Mouse (Mus musculus) frontal cortex, postnatal 25 days (tissue): ENCODE measurements at regions not wholly inside any gene's neighbourhood (a gene's known extent, or its start where the extent isn't known, plus 50 kb on each side); places are given as distances from the start of the nearest gene placed in this dataset.

Experiments used
- DNase-seq, 2 experiments: peaks; one replicate each; pipeline ENCODE4 v3.0.0; 2022; ENCODE audit warnings: low spot score in 2 of 2

DNA sequence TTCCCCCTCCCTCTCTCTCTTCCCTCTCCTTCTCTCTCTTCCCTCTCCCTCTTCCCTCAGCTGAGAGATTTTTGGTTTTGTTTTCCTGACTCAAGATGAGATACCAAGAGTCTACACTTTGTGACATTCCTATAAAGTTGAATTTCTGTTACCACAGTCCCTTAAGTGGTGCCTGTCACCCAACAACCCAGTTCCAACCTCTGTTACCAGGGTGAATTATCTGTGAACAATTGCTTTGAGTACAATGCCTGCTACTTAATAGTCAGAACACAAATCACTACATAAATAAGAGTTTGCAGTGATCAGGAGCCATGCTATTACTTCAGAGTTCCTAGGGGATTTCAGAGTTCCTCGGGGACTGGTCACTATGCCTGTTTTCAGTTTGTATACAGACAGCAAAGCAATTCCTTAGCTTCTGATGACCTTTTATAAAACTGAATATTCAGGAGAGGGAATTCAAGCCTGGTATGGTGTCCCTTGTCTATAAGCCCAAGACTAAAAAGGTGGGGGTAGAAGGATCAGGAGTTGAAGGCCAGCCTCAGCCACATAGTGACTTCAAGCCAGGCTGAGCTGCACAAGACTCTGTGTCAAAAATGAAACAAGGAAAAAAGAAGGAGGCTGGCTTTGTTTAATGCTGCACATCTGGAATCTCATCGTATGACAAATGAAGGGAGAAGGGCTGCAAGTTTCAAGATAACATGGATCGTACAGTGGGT, 99.2 kb upstream of the F13a1 start:
- DNase-seq: no peak

DNA sequence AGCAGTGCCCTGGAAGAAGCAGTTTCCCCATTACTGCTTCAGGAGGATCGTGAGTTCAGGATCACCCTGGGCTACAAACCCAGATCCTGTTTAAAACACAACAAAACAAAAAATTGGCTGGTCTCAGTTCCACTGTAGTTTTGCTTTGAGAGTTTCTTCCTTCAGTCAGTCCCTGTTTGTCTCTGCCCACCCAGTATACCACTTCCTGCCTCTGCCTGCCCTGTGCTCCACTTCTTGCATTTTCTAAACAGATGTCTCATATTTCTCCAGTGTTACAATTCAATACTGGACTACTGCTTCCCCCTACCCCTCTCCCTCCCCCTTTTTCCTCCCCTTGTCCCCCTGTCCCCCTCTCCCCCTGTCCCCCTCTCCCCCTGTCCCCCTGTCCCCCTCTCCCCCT, 98.6 kb upstream of the F13a1 start:
- DNase-seq: no peak

DNA sequence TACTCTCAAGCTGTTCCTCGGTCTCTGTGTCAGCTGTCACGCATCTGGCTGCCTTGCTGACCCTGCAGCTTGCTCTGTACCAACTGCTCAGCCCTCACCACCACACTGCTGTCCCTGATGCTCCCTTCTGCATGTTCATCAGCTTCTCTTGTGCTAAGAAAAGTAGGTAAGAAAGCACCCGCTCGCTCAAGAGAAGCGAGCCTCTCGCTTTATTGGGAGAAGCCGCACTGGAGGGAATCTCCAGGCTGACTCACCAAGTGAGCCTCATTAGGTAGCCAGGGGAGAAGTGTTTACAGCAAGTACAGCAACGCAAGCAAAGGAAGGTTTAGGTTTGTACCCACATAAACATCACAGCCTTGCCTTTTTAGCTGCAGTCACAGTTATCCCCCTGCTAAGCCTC, 97.7 kb upstream of the F13a1 start:
- DNase-seq: no peak

DNA sequence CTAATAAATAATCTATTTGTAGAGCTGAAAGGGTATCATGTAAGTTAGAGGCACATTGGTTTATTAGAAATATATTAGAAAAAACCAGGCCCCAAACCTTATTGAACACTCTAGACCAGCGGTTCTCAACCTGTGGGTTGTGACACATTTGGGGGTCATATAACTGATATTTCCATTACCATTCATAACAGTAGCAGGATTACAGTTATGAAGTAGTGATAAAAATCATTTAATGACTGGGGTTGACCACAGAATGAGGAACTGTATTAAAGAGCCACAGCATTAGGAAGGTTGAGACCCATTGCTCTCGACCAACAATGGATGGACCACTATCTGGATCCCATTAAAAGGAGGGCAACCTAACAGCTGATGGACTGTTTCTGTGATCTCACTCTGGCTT, 92.8 kb upstream of the F13a1 start:
- DNase-seq: no peak

DNA sequence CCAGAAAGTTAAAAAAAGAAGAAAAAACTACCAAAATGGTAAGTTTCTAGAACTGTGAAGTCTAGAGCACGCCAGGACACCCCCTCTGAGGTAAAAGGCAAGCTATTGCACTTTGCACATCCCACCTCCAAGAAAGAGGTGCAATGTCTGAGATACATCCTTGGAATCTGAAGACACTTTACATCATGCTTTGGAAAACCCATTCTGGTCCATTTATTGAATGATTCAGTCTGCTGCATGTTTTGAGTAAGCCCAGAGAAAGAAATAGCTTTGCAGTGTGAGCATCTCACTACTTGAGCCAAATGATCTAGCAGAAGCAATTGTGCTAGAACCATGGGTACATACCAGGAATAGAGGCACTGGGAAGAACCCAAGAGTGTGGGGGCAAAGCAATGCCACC, 85.1 kb upstream of the F13a1 start:
- DNase-seq: no peak

DNA sequence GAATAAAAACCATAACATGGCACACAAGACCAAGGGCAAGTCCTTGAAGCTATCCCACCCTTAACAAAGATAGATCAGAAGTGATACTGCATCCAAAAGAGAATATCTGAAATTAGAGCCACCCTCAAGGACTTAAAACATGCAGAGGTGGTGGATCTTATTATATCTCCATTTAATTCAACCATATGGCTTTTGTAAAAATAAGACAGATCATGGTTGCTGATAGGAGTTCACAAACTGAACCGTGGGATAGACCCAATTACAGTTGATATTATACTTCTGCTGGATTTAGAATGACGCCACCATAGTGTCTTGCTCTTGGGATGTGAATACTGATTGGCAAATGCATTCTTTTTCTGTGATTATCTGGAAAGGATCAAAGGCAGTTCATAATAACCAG, 84.5 kb upstream of the F13a1 start:
- DNase-seq: no peak

DNA sequence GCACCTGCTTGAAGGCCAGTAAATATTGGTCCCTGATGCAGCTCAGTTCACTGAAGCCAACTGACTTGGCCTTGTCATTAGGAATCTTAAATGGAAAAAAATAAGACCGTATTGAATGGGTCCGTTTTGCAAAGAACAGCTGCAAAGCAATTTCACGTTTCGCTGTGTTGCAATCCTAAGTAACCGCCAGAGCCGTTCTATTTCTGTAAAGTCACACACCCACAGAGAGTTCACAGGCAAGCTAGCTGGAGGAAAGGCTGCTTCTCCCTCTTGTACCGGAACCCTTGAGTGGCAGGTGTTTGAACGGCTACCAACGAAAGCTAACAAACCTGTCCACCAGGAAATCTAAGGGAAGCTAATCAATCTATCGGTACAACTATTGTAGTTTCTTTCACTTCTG, 80.6 kb upstream of the F13a1 start:
- DNase-seq: peak in 1 of 2 experiments; percentile 13

DNA sequence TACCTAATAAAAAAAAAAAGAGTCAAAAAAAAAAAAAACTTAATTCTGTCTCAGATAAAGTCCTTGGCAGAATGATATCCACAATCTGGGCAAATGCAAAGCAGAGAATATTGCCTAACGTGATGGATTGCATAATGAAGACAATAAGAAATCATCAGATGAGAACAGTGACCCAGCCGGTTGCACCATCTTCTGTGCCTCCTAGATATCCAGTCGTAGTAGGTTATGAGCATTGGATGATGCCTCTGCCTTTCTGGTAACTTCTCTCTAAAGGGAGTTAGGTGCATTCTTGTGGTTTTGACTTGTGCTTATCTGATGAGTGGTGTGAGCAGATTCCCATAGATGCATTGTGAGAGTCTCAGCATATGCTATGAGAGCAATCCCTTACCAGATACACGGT, 71.6 kb upstream of the F13a1 start:
- DNase-seq: no peak

DNA sequence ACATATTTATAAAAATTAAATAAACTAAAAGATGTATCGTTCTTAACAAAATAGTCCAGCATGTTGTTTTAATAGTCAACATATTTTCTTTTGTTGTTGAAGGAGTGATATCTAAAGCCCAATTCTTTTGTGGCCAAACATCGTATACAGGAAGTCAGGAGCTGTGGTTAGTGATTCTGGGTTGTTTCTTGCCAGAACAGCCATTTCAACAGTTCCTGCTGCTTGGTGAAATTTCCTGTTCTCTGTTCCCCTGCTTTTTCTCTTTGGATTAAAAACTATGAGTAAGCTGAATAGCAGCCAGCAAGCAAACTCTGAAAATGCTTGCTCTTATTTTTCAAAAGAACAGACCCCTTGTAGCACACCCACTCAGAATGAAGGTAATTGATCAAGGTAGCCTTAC, 70.2 kb upstream of the F13a1 start:
- no peak for DNase-seq

DNA sequence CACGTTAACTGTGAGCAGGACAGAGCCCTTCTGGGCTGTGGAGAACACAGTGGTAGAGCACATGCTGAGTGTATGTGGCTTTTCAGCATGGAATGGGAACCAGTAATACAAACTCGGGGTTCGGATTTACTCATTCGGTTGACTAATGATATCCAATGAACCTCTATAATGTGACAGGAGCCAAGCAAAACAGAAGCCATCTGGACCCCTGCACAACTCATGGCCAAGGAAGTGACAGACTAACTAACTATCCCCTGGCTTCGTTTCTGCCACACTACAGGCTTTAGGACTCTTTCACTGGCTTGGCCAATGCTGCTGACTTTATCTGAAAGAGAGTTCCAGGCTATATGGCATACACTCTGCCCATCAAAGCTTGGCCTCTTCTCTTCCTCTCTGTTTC, 64.3 kb upstream of the F13a1 start:
- DNase-seq: no peak

DNA sequence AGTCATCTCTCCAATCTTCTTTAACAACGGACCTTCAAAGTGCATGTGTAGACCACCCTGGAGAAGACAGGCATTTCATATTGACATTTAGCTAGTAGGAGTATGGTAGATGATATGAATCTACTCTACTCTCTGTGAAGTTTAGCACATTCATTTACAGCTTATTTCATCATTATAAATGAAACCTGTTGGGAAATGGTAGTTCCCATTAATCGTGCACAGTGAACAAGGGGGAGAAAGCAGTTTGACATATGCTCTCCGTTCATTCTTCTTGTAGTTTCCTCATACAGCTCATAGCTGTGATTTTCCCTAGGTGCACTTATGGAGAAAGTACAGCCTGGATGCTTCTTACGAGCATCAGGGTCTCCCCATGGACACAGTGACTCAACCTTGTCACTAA, 61.7 kb upstream of the F13a1 start:
- no peak for DNase-seq

DNA sequence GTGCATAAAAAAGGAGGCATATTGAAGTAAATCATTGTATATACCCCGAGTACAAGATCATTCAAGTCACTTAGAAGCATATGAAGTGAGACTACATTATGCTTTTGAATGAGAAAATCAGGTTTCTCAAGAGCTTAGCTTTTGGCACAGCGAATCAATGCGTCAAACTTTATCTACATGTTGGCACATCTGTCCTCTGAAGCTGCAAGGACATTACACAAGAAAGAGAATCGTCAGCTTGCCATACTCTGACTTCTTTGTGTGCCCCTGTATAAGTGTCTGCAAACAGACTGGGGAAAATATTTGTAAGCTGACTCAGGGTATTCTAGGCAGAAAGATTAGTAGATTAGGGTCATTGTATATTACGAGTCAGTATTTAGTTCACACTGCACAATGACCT, 57.7 kb upstream of the F13a1 start:
- no peak for DNase-seq

DNA sequence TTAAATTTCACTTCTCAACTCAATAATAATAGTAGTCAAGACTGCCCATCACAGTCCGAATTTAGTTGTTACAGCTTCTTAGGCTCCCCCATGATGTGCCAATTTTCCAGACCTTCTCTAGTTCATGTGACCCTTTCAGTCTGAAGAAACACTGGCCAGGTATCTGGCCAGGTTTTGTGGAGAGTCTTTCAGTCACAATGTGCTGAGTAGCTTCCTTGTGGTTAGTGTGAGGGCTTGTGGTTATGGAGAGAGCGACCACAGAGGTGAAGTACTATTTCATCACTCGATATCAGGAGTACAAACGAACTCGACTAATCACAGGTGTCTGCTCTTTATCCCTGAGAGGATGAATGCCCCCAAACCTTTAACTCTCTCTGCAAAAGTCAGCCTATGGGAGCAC, 56.0 kb upstream of the F13a1 start:
- no peak for DNase-seq

DNA sequence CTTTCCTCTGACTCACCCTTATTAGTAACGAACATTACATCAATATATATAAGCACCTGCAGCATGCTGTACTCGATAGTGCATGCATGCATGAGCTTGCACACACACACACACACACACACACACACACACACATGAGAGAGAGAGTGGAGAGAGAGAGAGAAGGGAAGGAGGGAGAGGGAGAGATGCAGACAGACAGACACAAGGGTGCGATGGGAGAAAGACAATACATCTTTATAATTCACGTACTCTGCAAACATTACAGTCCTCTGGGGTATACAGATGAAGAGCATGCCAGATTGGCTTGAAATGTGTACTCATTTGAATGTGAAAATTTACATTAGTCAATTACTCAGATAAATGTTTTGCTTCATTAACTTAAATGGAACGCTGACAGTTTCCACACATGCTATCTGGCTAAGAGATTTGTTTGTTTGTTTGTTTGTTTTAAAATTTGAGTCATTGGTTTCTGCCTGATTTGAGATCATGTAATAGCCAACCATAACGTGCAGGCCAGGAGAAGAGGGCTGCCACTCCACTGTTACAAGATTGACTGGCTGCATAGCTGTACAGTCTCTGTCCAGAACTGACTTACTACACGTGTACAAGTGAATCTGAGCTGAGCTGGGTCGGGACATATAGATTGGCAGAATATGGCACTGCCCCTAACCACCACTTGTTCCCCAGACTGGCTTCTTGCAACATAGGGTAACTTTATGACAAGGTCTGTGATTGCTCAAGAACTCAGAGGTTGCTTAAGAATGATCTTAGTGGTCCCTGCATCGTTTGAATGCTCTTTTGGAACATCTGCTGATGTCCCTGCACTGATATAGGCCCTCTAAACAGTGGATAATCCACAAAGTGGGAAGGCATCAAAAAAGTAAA, 54.6 kb upstream of the F13a1 start:
- DNase-seq: no peak

DNA sequence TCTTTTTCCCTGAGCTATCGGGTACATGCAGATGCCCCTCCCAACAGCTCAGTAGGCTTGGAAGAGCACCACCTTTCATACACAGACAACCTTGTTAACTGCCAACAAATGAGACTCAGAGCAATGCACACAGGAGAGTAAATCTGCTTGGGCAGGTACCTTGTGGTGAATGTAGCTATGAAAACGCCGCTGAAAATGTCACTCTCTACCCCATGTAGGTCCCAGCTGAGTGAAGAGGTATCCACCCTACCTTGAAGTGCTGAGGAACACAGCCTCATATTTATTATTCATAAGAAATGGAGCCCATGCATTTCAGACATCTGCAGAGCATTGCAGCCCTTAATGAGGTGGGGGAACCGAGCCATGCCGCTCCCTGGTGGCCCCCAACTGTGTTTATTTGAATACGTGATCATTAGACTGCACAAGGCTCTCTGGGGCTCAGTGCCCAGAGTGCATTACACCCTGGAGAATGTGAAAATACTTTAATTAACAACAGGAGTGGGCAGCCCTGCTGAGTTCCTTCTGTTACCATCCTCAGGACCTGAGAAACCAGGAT, 53.8 kb upstream of the F13a1 start:
- no peak for DNase-seq

DNA sequence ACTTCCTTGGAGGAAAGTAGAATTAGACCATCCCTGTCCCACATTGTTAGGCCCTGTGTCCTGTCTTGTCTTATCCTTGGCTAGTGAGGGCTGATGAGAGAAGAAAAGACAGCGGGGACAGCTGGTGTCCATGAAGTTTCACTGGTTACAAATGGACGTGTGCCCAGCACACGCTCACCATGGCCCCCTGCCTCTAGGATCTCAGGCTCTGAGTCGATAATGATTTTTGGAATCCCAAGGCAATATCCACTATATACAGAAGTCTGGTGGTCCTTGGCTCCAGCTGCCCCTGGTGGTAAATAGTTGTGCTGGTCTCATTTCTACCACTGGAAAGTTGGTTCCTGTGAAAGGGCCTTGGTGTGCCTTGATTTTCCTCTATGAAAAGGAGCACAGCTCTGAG, 51.7 kb upstream of the F13a1 start:
- no peak for DNase-seq
